Mouse (Mus musculus): ENCODE measurements around the gene Smim27. TPM values are rescaled to one million over a fixed set of nuclear protein-coding genes. Genes with fewer than 3 reads are reported as not detected.
A peak's percentile ranks its signal among the peaks of the same experiment; 100 is the strongest.
"Not testable (repeated sequence)": the region's sequence is repeated elsewhere in the genome, so short reads cannot be mapped to it uniquely, and the experiment has no call there.

Smim27 gene
- total RNA-seq, 2 experiments from 2014 or later, result 42.8 to 49.0 TPM

- intact Hi-C loops (cut with DNase I), result no loop called here
- no peak for DNase-seq
Observed at GRCm38 (mm10) chr4:40254385-40255103, 14.8 kb upstream of the Smim27 start.

DNA sequence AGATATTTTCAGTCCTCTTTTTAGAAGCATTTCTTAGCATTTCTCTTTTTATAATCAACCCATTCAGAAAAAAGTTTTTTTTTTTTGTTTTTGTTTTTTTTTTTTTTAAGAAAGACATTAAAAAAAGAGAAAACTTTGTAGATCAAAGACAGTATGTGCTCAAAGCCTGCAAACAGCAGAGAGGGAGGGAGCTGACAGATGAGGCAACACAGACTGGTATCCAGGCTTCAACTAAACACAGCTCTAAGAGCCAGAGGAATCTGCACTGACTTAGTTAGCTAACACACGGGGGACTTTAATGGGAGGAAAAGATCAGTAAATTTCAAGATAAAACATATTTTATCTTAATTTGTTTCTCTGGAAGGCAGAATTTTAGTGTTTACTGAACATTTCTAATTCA, 5.1 kb upstream of the Smim27 start:
- no peak for DNase-seq
- intact Hi-C loops (cut with DNase I), result no loop called here

DNA sequence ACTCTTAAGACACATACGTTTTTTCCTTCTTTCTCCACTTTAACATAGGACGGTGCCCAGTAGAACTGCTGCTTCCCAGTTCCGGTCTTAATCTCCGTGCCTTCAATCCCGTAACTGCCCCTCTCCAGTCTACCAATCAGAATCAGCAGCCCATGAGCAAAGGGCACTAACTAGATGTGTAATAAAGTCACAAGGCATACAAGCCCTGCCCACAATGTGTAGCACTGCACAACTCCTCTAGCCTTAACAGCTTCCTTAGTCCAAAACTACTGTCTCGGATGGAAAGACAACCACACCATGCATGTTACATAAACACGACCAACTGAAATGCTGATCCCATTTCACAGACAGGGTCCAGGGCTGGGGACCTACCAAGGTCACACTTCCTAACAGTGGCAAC, 1.7 kb upstream of the Smim27 start:
- intact Hi-C loops (cut with DNase I), result loop anchor here (2.0 kb wide), 1 partner anchor 125 kb away; the partner anchor contains the start of gene Aco1
- no peak for DNase-seq

- intact Hi-C loops (cut with DNase I), result loop anchor here (2.0 kb wide), 1 partner anchor 126 kb away; the partner anchor contains the start of gene Aco1
- DNase-seq, result peak; percentile 90 to 93
Observed at GRCm38 (mm10) chr4:40268204-40268813, 1.1 kb upstream of the Smim27 start.

DNA sequence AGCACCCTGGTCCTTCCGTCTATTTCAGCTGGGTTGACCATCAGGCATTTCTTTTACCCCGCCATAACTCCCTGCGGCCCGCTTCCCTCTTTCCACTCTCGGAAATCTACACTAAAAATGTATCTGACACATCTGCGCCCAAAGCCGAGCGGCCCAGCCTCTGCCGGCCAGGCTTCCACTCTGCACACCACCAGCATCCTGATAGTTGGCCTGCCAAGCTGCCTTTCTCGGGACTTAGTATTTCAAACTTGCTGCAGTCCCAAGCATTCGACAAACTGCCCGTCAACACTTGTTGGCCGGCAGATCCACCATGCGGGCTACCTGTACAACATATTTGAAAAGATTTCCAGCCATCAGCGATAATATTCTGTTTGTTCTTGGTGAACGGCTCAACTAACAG, 544 bp upstream of the Smim27 start:
- no peak for DNase-seq
- intact Hi-C loops (cut with DNase I), result loop anchor here (1.0 to 2.0 kb wide), 3 partner anchors 9 to 126 kb away; partner anchors contain the start of genes Aco1 and Ddx58

GRCm38 (mm10) chr4:40278880-40279275, 9.5 kb downstream of the Smim27 start:
- intact Hi-C loops (cut with DNase I), result loop anchor here (1.0 to 2.0 kb wide), 2 partner anchors 10 to 136 kb away; partner anchors contain the start of genes Aco1, Smim27 and Topors
- no peak for DNase-seq

DNA sequence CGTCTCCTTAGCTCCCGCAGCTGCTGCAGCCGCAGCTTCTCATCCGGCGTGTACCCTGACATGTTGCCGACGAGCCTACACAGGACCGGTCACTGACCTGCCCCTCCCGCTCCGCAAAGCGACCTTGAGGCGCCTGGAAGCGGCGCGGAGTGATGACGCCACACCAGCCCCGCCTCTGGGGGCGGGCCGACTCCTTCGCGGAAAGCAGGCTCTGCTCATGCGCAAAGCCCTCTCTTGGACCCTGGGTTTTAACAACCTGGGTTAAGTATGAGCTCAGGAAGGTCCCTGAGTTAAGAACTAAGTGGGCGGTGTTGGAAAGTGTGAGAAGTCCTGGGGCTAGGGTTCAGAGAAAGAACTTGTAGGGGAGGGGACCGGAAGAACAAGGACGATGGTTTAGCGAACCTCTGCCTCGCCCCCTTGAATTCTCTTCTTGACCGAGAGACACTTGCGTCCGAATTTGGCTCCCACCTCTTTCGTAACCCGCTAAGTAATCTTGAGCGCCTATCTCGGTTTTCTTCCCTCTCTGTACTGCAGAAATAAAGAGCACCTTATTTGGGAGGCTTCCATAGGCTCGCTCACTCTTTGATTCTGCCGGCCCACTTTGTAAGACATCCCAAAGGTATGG, 10.0 kb downstream of the Smim27 start, which contains the start of gene Ndufb6:
TSS of gene Ndufb6 (minus strand) at position 146 of the 625 bp plus-strand sequence.
- intact Hi-C loops (cut with DNase I), result loop anchor here (2.0 kb wide), 1 partner anchor 137 kb away; the partner anchor contains the start of gene Aco1
- peak; percentile 95 for DNase-seq

DNA sequence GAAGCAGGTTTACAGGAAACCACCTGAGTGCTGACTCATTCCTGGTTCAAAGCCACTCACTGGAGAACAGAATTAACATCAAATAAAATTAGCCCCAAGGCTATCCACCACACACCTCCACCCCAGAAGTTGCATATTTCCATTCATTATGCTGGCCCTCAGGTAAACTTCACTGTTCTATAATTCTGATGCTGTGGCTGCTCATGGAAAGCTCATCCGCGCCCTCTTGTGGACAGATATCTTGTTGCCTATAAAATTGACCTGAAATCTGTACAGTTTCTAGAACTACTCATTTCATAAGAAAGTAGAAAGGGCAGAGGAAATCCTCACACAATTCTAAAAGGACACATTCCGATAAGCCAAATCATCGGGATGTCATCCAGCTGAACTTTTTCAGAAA, 16.2 kb downstream of the Smim27 start:
- intact Hi-C loops (cut with DNase I), result loop anchor here (1.0 kb wide), 1 partner anchor 151 kb away; no protein-coding TSS in a partner anchor
- peak; percentile 62 to 72 for DNase-seq

- DNase-seq, result no peak
- intact Hi-C loops (cut with DNase I), result no loop called here
Observed at GRCm38 (mm10) chr4:40287415-40287814, 18.0 kb downstream of the Smim27 start.

DNA sequence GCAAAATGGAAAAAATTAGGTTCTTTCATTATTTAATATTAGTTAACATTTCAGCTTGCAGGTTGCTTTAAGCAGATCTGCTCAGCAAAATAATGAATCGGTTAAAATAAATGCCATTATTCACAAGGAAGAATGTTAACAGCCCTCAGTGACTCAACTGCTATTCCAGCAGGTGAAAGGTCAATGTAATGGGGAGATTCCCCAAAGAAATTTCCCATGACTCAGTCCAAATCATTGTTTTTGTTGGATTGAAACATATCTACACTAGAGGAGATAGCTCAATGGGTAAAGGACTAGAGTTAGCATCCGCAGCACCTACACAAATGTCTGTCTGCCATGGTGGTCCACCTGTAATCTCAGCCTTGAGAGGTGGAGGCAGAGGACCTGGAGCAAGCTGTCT, 19.7 kb downstream of the Smim27 start:
- intact Hi-C loops (cut with DNase I), result no loop called here
- no peak for DNase-seq

DNA sequence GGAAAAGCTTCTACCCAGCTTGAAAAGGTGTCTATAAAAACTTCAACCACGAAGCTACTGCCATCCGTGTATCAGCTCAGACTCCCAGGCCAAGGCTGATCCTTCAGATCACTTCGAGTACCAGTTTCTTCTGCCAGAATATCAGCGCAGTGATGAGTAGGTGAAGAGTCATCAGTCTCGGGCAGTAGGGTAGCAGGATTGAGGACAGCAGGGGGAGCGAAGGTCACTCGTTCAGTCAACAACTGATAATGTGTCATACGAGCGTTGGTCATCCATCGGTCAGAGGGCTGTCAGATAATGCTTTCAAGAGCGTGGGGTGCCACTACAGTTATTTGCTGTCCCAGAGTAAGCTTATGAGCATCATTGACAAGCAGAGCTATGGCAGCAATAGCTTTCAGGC, 22.1 kb downstream of the Smim27 start:
- intact Hi-C loops (cut with DNase I), result not testable (repeated sequence)

GRCm38 (mm10) chr4:40299169-40299568, 29.8 kb downstream of the Smim27 start:
- DNase-seq, result no peak
- intact Hi-C loops (cut with DNase I), result no loop called here

More for the DNA sequence above, 22.1 kb downstream of the Smim27 start:
- DNase-seq, result not testable (repeated sequence)

DNA sequence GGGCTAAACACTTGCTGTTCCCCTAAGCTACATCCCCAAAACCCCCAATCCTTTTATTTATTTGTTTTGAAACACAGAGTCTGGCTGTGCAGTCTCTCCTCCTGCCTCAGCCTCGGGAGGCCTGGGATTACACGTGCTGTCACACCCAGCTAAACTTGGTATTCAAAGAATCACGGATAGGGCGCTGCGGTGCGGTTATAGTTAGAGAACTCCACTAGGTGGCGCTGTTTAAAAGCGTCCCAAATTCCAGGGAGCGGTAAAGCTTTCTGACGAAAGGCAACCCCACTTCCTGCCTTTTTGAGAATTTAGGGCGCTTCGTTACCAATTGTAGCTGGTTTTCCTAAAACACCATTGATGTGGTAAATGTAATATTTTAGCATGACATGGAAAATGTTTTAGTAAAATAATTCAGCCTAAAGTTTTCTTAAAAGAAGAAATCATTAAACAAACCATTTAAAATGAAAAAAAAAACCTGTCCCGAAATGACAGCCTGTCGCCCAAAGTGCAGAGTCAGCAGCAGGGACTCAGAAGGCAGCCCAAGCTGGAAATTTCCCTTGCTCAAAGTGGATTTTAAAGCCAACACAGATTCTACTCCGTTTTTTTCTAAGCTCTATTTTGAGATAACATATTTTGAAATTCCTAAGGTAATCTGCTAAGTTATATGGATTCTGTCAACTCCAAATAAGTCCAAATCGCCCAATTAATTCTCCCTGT, 31.9 kb downstream of the Smim27 start:
- peak; percentile 70 to 72 for DNase-seq
- intact Hi-C loops (cut with DNase I), result loop anchor here (1.0 kb wide), 1 partner anchor 381 kb away; no protein-coding TSS in a partner anchor

DNA sequence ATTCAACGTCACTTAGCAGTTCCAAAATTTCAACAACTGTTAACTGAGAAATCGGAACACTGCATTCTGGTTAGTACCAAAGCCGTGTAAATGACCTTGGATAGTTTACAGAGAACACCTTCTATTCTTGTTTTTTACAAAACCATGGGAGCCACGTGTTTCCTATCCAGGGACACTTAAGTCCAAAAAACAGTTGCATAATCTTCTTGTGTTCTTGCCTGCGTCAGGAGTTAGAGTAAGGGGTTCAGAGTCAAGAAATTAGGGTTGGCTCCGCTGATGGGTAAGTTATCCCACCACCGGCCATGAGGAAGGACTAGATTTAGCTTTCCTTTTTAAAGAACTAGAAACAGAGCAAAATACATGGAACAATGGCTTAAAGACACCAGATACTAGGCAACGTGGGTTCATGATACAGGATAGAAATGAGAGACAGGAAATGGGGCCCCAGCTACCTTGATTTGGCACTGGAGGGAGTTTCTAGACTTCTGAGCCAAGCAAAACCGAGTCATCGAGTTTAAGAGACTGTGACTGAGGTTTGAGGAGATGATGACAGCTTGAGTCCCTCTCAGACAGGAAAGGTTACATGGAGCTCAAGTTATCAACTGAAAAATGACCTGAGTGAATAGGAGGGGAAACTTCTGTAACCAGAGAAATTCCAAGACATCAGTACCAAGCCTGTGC, 33.2 kb downstream of the Smim27 start:
- intact Hi-C loops (cut with DNase I), result no loop called here
- DNase-seq, result no peak

DNA sequence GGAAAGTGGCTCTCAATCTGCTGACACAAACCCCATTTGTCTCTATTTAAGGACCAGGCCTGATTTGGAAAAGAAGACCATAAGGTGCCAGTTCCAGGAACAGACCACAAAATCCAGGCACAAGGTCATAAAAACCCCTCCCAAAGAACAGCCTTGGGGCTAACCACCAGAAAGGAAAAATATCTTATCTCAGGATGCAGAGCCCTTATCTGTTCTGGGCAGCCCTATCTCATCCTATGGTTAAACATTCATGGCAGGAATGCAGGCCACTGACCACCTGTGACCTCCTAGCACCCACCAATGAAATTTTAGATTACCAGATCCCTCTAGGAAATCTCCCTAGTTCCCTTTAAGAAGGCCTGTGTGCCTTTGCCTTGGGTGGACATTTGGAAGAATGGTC, 40.3 kb downstream of the Smim27 start:
- no peak for DNase-seq
- intact Hi-C loops (cut with DNase I), result no loop called here

- DNase-seq, result no peak
- intact Hi-C loops (cut with DNase I), result no loop called here
Observed at GRCm38 (mm10) chr4:40310796-40311383, 41.5 kb downstream of the Smim27 start.

DNA sequence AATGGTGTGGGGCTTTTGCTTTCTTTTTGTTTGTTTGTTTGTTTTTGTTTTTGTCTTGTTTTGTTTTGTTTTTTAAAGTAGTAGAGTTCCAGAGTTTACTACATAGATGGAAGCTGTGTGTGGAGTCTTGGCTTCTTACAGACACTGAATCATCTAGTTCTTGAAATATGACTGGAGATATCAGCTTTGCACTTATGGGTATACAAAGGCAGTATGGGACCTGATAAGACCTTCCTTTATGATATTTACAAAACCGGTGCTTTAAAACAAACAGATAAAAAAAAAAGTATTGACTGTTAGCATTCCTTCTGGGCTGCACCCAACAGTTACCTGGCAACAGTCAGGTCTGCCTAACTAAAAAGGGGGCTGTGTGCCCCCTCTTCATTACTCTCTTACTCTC, 42.8 kb downstream of the Smim27 start:
- intact Hi-C loops (cut with DNase I), result no loop called here
- no peak for DNase-seq

DNA sequence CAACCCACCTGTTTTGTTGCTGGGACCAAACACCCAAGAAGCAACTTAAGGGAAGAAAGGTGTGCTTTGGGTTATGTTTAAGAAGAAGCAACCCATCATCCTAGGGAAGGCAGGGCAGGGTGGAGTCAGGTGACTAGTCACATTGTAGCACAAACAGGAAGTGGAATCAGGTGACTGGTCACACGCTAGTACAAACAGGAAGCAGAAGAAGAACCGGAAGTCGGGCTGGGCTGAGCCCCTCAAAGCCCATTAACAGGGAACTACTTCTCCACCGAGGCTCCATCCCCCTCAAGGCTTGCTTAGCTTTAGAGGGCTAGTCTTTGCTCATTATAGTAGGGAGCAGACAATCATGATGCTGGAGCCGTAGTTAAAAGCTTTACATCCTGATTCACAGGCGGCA, 43.6 kb downstream of the Smim27 start:
- DNase-seq, result no peak
- intact Hi-C loops (cut with DNase I), result no loop called here

GRCm38 (mm10) chr4:40317404-40317803, 48.0 kb downstream of the Smim27 start:
- no peak for DNase-seq
- intact Hi-C loops (cut with DNase I), result no loop called here
